Mouse (Mus musculus) lung, postnatal 36 days (tissue): ENCODE data around the gene 9230104L09Rik.

Source experiments
- DNase-seq: peaks from one replicate; pipeline ENCODE4 v3.0.0; 2022; ENCODE audit warnings: mixed read lengths

Gene 9230104L09Rik

DNA sequence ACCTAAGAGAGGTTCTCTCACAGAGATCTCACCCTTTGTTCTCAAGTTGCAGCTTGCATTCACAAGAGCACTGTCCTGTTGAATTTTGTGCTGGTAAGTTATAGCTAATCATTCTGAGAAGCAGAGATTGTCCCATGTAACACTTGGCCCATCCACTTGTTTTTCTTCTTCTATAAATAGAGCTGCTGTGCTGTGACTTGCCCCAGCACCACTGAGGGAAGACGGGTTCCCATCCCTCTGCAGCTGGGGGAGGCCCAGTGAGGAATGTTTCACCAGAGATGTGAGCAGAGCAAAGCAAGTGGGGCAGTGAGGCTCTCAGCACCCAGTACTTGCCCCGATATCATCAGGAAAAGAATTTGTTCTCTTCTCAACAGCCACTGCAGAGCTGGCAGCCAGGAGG, at the start of gene 9230104L09Rik:
Gene 9230104L09Rik (minus strand): TSS at position 73 of the 400 bp plus-strand sequence.
- no peak for DNase-seq

DNA sequence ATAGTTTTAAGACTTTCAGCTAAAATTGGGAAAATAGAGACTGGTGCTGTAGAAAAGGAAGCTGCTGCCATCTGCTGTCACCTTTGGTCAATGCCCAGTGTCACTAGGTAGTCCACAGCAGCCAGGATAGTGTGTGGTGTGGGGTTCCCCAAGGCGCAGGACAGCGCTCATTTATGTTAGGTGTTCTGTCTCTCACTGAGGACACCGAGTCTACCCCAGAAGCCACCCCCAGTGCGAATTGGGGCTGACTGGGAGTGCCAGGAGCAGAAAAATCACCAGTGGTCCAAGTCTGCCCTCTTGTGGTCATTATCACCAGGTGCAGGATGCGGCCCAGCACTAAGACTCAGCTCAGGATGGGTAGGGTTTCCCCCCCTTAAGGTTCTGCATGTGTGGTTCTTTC, 37.4 kb upstream of the 9230104L09Rik start:
- DNase-seq = peak; percentile 81

DNA sequence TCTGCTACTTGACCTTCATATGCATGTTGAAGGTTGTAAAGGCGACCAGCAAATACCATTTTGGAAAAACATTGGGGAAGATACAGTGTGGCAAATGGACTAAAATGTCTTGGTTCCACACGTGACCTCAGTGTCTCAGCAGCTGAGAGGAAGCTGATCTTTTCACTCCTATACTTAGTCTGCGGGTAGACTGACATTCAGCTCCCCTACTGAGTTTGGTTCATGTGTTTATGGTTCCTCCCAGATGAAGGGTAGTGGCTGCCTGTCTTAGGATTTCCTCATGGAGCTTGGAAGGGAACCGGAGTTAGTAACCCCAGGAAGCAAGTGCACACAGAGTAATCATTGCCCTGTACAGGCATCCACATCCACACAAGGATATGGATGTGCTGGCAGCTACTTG, 35.5 kb upstream of the 9230104L09Rik start:
- DNase-seq = peak; percentile 0

DNA sequence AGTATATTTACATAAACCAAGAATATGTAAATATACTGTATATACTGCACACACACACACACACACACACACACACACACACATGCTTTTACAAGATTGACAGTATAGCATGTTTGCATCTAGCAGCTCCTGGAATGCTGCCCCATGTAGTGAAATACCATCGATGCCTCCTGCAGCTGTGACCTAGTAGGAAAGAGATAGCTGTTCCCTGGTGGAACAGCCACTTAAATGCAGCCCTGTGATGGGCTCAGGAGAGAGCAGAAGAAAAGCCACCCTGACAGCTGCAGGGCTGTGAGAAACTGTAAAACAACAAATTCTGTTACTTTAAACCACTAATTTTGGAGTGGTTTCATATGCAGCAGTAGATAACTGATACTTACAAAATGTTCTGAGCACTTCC, 31.4 kb upstream of the 9230104L09Rik start:
- DNase-seq = no peak

DNA sequence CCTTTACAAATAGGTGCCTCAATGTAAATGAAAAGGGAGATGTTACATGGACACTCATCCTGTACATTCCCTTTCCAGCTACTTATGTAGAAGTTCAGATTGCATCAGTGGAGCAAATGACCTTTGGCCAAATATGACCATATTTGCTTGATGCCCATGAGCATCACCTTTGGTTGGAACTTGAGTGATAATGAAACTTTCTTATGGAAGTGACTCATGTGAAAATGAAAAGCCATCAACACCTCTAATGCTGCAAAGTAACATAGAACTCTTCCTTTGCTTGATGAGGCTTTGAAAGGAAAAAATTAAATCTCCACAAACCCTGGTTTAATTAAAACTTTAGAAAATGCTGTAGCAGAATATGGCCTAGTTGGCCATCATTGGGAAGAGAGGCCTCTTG, 28.3 kb upstream of the 9230104L09Rik start:
- no peak for DNase-seq

DNA sequence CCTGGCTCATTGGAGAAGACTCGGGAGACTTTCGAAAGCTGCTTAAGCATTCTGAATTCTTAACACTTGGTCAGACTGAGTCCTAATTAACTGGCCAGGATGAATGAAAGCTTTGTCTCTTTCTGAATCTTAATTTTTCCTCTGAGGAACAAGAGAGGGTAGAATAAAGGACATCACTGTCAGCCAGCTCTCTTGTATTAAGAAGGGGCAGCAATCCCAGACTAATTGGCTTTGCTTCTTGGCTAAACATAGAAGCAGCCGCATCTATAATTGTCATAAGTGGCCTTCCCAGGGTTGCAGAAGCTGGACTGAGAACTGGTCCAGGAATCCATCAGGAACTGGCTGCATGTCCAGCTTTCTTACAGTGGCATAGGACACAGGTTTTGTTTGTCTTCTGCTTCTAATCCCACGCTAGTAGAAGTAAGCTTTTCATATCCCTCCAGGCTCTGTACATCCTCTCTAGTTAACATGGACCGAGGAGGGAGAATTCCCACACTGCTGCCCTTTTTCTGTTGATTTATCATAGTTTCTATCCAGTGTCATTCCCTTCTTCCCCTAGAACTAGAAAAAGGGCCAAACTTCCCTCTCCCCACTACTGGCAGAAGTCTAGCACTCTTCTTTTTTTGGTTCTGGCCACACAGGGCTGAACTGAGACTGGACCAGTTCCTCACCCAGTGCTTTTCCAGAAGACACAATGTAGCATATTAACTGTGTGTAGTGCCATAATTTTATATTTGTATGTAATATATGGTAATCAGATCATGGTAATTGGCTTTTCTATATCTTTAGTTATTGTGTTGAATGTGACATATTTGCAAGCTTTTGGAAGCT, 25.4 kb upstream of the 9230104L09Rik start:
- DNase-seq = no peak

DNA sequence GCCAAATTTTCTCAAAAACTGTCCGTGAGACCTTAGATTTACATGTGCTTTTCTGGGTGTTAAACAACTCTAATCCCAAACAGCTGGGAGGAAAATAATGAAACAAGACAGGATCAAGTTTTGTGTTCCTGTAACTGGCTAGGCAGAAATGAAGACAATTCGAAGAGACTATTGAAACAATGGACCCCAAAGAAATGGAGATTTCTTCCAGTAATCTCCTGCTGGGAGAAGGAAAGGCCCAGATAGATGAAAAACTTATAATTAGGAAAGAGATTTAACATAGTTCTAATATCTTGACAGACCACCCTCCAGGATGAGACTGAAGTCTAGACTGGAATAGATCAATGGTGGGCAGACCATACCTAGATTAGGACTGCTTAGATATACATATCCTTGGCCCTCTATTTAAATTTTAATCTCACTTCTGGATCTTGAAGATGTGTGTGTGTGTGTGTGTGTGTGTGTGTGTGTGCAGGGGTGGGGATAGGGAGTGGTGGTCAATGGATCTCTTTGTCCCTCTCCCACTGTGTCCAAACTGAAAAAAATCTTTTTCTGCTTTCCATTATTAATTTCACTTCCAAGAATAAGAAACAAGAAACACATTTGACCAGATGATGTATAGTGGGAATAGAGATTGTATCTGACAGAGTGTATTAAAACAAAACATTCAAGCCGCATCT, 24.6 kb upstream of the 9230104L09Rik start:
- no peak for DNase-seq

DNA sequence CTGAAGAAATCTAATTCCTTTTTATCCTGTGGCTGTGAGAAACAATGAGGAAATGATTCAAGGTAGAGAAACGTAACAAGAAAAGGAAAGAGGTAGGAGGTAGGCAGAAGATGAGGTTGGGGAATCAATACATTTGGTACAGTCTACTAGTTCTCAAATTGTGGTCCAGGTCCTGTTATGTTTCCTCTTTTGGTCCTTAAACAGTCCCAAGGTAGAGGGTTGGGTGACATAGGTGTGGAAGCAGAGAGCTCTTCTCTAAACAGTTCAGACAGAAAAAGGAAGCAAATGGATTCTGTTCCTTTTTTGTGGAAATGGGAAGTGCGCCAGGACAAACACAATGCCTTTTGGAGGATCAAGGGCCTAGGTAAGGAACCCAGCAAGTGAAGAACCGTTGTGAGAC, 24.0 kb upstream of the 9230104L09Rik start:
- no peak for DNase-seq

DNA sequence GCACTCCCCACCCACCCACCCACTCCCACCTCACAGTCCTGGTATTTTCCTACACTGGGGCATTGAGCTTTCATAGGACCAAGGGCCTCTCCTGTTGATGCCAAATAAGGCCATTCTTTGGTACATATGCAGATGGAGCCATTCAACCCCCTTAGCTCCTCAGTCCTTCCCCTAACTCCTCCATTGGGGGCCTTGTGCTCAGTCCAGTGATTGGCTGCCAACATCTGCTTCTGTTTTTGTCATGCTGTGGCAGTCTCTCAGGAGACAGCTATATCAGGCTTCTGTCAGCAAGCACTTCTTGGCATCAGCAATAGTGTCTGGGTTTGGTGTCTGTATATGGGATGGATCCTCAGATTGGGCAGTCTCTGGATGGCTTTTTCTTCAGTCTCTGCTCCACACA, 19.9 kb upstream of the 9230104L09Rik start:
- no peak for DNase-seq

DNA sequence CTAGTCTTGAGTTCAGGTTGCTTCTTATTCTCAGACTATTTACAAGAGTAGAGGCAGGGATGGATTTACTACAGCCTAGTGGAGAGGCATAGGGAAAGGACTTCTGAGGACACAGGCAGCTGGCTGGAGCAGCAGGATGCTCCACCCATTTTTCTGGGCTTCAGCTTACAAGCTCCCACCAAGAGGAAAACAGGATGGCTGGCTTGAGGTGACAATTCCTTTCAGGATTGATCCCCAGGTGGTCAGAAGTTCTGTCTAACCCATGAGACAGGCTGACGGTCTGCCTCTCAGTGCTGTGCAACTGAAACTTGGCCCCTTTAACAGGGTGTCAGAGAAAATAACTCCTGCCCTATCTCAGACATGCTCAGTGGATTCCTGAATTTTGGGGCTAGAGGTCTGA, 14.4 kb upstream of the 9230104L09Rik start:
- peak; percentile 65 for DNase-seq

DNA sequence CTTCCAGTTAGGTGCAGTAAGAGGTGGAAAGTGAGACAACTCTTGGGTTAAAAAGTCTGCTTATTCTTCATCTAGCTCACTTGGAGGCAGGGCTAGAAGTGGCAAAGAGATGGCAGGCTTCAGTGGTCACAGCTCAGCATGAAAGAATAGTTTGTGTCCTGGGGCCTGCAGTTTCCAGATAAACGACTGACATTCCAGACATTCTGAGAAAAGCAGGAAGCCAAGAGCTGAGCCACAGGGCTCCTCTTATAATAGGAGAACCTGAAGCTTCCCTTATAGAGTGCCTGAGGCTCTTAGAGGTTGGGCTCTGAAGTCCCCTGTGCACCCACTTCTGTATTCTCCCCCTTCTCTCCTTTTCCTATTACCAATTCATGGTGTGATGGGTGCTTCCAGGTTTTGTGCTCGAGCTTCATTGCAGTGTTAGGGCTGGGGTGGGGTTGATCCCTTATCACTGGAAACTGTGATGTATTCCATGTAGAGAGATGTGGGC, 13.8 kb upstream of the 9230104L09Rik start:
- DNase-seq = no peak

DNA sequence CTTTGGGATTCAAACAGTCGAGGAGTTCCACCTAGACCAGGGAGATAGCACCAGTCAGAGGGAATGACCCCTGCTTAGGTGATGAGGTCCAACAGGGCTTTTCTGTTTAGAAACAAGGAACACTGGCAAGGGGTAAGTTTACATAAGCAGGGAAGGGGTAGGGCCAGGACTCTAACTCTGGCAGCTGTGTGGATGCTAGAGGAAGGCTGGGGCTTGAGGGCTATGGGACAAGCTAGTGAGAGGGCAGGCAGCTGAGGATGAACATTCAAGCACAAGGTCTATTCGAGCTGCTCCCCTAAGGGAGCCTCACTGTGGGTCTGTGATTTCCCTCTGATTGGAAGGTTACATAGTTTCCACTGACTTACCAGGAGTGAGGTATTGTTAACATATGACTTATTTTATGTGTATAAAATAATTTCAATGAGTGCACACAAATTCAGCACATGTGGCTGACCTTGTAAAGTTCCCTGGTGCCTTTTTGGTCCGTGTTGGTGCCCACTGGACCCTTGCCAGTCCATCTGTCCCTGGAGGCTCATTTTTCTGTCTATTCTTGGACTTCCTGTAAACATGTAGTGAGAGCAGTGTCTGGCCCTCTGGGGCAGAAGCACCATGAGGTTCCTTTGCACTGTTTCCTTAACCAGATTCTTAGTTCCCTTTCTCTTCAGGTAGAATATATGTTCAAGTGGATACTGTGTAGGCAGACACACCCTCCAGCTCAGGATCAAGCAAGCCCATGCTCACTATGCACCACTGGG, 12.4 kb upstream of the 9230104L09Rik start:
- peak; percentile 71 for DNase-seq

DNA sequence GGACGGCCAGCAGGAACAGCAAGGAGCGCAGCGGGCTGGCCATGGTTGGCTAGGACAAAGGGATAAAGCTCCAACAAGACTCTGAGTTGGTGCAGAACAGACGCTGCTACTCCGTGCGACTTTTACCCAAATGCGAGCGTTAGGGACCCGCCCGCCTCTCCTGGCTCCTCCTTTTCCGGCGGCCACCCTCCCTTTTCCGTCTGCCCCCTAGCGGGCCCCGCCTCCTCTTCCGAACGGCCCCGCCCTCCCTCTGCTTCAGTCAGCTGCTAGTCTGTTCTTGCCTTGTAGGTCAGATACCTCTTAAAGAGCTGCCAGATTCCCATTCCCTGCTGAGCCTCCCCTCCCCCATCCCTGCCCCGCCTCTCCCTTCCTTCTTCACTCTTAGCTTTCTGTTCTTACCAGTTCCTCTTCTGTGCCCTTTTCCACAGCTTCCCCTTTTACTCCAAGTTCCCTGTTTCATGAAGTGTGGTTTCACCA, 10.5 kb upstream of the 9230104L09Rik start, which contains the start of gene Cst3:
Gene Cst3 (minus strand): TSS at position 358 of the 477 bp plus-strand sequence.
- peak; percentile 97 for DNase-seq

DNA sequence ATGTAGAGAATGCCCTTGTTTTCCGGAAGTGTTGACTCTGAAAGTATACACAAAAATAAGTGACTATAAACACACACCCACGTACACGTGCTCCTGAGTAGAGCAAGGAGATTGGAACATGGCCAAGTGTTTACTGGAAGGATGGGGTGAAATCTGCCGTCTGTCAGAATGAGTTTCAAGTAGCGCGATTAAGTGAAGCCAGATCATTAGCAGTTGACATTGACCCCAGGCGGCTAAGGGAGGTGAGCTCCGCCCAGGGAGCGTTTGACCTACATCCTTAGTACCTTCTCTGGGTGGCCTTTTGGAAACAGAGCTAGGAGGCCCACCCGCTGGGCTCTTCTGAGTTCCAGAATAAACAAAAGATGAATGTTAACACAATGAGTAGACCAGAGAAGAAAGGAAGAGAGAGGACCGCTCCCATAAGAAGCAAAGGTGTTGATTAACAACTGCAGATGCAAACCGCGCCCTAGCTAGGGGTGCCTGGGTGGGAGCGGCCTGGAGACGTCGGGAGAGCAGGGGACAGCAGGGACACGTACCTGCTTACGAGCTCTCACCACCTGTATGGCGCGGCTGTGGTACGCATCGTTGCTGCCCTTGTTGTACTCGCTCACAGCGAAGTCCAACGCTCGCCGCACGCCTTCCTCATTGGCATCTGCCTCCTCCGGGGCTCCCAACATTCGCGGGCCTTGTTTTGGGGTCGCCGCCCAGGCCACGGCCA, 9.9 kb upstream of the 9230104L09Rik start:
- peak; percentile 72 for DNase-seq

DNA sequence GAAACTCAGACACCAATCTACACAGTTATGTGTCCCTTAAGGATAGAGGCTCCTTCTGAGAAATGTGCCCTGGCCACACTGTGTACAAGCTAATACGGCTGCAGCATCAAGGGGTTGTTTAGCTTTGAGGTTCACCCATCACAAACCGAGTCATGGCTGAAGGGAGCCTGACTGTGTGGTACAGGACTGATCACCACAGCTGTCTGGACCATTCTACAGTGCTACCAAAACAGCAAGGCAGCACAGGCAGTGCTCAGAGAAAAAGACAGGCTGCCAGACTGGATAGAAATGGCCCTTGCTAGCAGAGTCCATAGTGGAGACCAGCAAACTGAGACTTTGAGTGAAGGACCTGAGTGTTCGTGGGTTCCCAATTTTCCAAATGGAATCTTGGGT, 9.4 kb upstream of the 9230104L09Rik start:
- no peak for DNase-seq

DNA sequence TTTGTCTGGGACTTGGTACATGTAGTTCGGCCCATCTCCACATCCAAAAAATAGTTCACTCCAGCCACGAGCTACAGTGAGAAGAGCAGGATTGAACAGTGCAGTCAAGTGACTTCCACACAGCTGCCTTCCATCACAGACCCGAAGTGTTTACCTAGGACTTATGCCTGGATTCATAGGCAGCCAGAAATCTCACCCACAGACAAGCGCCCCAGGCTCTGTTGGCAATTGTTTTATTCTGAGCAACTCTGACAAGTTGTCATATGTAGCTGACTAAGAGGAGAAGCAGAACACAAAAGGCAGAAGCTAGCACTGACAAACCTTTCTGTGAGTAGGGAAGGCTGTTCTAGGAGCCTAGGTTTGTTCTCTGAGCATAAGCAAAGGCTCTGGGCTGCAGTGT, 8.0 kb upstream of the 9230104L09Rik start:
- DNase-seq = peak; percentile 64

DNA sequence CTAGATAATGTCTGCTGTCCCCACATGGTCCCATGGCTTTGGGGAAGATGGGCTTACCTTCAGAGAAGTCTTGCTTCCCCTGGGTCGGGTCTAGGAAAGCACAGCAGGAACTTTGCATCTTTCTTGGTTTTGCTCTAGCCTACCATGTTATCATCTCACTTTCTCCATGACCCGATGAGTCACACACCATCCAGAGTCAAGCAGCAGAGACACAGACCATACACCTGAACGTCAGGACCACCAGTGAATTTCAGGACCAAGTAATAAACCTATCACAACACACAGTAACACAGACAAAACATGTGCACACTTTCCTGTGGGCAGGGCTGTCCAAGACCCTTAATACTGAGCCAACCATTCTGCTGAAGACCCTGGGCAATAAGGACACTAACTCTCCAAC, 5.7 kb upstream of the 9230104L09Rik start:
- no peak for DNase-seq

DNA sequence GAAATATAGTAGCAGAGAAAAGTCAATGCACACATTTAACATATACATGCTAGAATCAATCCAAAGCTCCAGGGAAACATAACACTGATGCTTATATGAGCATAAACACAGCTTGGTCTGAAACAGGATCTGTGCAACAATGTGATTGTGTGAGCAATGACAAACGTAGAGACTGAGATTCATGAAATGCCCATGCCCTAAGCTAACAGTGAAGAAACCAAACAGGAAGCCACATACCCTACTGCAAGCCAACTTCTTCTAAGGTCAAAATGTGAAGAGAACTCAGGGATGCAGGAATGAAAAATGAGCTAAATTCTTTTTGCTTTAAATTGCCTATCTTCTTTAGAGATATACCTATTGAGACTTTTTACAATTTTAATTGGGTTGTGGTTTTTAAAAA, 4.1 kb upstream of the 9230104L09Rik start:
- no peak for DNase-seq

DNA sequence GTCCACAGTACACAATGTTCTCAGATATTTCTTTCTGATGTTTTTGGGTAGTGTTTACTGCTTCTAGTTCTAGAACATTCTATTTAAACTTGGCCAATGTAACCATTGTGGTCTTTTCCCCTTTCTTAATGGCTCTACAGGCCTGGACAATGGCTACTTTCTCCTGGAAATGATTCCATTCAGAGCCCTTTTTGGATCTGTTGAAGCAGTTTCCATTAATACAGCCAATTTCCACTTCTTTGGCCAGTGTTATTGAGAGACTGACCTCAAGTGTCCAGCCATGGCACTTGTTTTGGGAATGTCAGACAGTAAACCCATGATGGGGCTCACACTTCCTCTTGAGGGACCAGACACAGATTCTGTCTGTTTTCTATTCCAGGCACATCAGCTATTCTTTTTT, 3.1 kb downstream of the 9230104L09Rik start:
- no peak for DNase-seq

DNA sequence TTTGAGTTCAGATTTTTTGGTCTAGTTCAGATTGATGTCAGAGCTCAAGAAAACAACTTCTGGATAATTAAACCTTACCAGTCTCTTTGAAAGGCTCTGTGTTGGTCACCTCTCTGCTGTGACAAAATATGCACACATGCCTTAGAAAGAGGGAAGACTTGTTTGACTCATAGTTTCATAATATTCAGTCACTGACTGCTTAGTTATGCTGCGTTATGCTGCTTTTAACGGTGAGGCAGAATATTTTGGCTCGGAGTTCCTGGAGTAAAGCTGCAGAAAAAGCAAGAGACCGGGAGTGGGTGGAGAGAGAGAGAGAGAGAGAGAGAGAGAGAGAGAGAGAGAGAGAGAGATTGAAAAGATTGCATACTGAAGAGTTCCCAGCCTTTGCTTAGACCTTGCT, 3.8 kb downstream of the 9230104L09Rik start:
- no peak for DNase-seq

DNA sequence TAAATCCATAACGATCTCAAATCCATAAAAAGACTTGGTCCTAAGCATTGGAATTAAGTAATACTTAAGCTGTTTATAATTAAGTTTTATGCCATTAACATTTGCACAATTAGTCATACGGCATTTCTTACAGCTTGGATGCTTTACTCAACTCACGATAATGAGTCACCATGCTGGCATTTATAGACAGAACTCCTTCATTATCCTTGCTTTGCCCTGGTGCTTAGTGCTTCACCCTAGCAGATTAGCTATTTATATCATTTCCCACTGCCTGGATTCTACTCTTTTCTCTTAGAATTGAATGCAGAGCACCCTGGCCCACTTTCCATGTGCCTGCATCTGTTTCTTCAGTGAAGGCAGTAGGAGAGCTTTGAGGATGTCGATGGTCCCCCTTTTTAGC, 7.3 kb downstream of the 9230104L09Rik start:
- DNase-seq = no peak

DNA sequence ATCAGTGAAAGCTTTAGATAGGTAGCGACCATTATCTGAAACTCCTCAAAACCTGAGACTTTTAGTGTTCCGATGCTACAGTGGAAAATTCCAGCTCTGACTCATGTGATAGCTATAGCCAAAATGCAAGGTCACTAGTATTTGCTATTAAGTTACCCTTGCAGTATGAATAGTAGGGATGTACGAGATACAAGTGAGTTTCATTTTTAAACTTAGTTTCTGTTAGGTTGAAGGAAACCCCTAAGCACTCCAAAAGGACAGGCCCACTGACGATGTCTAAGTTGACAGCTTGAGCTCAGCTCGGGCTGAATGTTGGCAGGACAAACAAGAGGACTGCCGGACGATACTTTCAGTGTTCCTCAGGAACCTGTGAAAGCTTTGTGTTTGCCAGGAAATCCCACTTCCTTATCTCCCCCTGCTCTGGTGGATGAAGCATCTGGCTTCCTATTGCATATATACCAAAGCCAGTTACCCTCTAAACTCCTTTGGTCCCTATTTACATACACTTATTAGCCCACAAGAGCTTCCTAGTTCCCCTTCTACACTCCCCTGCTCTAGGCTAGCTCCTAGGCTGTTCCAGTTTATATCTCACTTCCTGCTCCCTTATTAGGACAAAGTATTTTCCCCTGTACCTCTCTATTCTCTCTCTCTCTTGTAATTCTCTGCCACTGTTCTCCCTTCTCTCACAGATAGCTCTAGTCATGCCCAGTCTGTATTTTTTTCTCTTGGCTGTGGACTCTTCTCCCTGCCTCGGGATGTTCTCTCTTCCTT, 8.0 kb downstream of the 9230104L09Rik start:
- DNase-seq = no peak
